Mouse (Mus musculus) embryo, embryonic 11.5 days (tissue): Measurements from ENCODE around the gene Kif16b.

ENCODE experiments used
- DNase-seq: peaks from one replicate; pipeline ENCODE4 v3.0.0-alpha.2; 2012; ENCODE audit warnings: low read depth, low spot score

Gene Kif16b

DNA sequence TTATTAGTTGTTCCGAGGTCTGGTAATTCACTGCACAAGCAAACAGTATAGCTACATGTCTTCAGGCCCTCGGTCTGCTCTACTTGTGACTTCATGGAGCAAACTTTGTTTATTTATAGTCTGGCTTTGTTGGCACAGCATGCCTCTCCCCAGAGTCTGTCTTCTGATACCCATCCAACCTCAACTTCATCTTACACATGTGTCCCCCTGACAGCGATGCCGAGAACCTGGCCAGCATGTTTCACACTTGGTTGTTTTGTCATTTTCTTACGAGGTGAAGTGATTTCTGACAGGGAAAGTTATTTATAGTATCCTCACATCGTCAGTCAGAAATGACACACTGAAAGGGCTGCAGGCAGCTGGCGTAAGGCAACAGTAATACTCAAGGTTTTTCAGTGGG, 249.7 kb downstream of the Kif16b start:
- DNase-seq, result no peak

DNA sequence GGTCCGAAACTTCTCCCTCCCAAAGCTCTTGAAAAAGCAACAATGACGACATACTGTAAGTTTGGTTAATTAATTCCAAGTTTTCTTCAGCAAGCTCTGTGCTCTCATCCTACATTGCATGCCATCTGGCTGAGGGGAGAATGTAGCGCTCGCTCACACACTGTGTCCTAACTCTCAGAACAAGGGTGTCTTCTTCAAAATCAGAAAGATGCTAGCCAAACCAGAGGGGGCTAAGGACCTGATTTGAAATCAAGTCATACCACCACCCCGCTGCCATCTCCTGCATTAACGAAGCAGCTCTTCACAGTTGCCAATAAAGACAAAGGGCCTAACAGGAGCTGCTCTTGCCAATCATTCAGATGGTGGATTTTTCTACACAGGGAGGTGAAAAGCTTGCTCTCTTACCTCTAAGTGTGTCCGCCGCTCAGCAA, 253.3 kb downstream of the Kif16b start:
- no peak for DNase-seq

DNA sequence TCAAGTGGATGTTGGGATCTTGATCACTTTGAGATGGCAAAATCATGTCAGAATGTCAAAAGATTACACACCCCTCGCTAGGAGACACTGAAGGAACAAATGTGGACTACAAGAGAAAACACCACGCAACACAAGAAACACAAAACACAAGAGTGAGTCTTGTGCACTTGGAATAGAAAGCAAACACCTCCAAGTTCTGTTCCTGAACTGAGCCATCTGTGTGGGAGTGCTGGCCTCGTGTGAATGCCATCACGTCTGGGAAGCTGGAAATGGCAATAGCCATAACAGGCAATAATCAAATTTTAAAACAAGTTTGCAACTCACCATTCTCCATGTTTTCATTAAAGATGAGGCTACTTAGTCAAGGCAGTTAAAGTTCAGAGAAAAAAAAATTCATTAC, 254.5 kb downstream of the Kif16b start:
- DNase-seq, result no peak

DNA sequence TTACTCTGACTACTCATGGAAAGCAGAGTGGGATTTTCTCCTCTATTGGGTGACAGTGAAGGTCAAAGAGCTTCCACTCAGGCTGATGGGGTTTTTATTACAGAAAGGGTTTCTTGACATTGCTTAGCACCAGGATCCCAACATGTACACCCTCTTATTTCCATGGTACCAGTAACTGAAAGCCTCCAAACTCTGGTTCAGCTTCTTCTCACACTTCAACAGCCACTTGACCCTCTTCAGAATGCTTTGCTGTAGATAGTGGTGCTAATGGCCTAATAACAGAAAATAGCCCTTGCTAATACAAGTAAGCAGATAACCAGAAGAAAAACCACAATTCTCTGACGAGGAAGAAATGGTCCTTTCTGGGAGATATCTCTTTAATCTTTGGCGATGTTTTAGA, 259.6 kb downstream of the Kif16b start:
- no peak for DNase-seq

DNA sequence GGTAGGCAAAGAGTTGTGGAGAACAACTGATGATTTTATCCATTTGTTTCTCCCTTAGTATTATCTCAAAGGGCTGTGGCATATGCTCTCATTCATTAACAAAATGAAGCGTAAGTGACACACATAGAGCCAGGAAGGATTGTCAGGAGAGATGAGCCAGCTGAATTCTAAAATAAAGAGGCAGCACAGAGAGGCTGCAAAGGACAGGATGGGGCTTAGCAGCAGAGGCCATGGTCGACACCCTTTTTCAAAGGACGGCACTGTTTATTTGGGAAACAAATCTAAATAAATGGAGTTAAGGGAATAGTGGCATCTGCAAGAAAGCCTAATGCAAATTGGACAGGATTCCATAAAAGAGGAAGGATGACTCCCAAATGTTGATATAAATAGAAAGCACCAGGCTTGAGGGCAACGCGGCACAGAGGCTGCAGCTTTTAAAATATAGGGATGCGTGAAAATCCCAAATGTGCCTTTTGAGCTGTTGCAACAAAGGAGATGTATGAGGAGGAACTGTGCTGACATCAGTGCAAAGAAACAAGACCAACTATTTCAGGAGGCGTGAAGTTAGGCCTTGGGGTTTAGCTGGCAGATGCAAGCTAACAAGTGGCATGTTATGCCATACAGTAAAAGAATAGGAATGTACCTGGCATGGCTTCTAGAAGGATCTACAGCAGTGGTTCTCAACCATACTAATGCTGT, 265.6 kb downstream of the Kif16b start:
- DNase-seq, result no peak

DNA sequence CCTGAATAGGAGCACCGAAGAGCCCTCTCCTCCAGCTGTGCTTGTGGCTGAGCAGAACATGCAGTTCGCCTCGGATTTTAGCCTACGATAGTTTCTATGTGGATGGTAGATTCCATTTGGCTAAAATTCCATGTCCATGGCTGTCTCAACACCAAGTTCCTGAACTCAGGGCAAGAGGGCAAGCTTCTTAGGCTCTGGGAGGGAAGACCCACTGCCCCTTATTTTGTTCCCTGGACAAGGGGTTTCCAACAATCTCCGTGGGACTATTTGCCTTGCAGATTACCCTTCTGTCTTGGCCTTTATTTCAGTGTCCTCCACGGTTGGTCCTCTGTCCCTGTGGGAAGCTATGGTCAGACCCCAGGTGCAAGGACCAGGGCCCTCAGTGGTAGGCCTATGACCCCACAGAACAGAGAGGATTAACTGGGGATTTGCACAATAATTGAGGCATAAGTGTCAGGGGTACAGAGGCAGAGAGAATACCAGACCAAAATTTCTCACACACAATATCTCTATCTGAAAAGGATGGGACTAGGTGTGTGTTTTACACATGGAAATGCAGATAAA, 267.3 kb downstream of the Kif16b start:
- no peak for DNase-seq

DNA sequence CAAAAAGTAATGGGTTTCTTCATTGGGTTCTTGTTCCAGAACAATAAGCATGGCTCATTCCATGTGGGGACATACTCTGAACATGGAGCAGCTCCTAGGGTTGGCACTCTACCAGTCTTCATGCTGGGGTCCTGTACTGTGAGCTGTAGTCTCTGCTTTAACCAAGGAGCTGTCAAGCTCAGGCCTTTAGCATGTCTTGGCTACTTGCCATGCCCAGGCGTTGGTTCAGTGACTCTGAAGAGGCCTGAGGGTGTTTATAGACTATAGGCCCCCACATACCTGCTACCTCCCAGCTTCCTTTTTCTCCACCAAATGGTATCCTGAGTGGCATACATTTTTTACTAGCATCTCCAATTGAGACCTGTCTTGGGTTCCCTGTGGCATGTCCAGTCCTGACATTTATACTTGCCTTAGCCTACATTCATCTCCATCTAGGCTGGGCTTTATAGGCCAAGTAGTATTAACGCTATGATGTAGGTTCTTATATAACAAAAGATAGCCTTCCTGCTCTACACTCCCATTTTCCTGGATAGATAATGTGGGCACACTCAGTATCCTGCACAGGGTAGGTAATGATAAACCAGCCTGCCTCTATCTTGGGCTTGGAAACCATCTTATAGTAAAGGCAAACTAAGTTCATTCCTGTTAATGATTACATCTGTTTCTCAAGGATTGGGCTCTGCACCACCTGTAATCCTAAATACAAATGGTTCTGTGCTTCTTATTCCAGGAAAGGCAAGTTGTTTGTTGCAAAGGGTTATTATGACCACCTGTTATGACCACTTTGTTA, 271.6 kb downstream of the Kif16b start:
- no peak for DNase-seq

DNA sequence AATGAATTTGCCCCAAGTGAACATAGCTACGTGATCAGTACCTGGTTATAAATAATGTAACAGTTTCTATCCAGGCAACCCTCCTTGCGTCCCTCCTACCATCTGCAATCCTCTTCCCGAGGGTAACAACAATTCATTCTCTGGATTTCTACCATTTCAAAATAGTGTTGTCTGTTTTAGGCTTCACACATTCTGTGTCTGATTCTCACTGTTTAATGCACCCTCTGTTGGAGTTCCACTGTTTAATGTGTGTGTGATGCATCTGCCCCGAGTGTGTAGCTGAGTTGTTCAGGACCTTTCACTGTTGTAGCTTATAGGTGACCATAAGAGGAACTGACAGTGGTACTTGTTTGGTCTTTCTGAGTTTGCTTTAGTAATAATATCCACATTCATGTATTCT, 275.6 kb downstream of the Kif16b start:
- DNase-seq, result no peak

DNA sequence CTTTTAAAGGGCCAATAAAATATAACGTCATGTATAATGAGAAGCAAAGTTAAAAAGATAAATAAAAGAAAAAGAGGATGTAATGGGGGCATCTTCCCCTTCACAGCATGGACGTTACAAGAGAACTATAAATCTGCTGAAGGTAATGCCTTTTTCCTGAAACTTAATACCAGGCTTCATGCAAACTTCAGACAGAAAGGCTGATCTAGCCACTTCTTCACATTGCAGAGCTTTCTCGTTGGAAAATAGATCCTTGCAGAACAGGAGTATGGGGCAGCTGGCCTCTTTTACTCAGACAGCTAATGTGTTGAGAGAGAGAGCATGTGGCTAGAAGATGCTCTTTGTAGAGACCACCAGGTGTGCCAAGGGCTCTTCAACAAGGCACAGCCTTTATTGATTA, 276.2 kb downstream of the Kif16b start:
- DNase-seq, result no peak

DNA sequence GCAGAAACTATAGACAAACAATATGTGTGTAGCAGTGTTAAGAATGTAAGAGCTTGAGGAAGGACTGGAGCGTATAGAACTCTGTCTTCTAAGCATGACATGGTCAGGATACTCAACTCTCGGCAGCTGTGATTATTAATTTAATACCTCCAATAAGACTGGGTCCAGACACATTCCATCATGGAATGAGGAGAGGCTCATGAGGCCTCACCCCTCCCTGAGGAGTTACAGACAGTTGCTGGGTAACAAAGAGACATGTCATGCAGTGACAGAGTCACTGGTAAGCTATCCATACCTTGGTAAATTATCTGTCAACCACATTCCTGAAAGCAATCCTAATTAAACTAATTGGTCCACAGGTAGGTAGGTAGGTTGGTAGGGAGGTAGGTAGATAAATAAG, 277.1 kb downstream of the Kif16b start:
- DNase-seq, result no peak

DNA sequence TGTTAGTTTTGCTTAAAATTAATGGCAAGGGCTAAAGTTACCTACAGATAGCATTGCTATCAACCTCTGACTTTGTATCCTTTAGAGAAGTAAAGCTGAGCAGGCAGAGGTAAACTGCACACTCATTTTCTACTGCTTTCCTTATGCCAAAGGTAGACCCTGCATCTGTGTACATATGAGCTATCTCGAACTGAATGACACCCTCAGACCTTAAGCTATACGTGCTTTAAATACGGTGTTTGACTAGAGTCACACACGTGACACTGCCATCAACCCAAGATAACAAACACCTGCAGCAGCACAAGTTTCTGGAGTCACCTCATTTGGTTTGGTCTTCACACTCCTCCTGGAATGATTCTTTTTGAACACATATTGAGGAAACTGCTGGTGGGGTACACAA, 280.2 kb downstream of the Kif16b start:
- DNase-seq, result no peak

DNA sequence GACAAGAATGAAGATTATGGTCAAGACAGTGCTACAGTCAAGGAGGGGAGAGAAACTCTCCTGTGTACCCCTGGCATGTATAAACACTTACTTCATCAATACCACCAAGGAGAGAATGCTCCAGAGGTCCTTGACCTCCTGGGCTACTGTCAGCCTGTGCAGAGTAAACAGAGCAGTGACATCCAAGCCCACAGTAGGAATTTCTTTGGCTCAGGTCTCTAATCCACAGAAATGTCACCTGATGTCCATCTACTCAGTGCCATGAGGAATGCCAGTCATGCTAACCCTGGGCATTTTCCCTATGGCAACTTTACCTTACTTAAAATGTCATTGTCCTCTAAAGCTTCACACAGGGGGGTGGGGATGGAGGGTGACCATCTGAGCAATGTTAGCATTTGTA, 281.4 kb downstream of the Kif16b start:
- DNase-seq, result no peak

DNA sequence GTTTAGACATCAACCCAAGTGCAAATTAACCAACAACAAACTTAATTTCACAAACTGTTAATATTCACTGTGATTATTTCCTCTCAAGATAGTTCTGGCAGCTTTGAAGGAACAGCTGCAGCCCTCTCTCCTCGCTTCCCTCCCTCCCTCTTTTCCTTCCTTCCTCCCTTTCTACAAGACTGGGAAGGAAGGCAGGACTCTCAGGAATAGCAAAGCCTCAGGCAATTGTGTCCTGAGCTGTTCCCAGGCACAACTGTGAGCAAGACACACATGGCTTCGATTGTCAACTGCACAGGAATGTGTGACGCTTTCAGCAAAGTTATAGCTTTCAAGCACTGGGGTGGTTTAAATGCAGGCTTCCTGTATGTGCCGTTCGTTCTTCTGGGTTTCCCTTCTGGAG, 286.8 kb downstream of the Kif16b start:
- no peak for DNase-seq

DNA sequence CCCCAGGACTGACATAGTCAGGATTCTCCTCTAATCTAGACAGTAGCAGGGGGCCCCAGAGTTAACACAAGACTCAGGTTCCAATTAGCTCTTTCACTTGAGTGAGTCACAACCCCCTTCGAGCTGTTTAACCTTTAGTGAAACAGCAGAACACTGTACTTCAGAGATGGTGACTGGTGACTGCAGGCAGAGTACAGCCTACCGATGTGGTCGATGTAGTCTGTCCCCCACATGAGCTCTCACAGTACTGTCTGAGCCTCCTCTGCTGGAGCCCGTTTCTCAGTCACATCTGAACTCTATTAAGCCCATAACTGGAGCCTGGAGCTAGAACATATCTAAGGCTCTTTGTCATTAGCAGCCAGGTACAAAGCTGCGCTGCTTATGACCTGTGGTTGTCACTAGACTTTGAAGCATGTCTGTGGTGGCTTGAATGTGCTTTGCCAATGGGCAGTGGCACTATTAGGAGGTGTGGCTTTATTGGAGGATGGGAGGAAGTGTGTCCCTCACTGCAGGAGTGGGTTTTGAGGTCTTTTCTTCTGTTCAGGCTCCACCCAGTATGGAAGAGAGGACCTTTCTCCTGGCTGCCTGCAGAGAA, 288.9 kb downstream of the Kif16b start:
- DNase-seq, result no peak

DNA sequence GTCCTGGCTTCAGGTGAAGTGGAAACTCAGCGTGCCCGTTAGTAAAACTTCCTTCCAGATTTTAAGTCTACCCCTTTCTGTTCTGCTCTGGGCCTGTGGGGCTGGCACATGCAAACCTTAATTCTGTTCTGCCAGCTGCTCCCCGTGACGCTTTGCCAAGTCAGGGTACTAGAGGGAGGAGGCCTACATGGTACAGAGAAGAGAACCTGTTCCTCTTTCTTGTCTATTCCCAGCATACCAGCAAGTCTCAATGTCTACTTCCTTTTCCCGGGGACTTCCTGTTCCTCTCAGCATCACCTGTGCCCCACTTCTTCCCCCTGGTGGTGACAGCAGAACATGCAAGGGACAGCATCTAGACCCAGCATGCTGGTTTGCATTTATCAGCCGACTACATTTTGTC, 290.2 kb downstream of the Kif16b start:
- DNase-seq, result no peak

DNA sequence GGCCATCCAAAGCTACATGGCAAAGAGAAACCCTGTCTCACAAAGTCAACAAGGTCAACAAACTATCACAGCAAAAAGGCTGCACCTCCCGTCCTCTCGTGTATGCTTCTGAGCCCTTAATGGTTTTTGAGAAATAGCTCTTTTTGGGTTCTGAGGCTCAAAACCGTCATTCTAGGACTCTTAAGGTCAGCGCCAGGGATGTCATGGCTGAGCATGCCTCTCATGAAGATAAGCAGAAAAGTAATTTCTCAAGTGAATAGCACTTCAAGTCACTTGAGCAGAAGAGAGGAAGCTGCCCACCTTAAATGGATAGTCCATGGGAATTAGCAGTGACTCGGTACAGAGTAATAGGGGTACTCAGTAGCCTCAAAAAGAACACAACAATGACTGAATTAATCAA, 291.1 kb downstream of the Kif16b start:
- no peak for DNase-seq

DNA sequence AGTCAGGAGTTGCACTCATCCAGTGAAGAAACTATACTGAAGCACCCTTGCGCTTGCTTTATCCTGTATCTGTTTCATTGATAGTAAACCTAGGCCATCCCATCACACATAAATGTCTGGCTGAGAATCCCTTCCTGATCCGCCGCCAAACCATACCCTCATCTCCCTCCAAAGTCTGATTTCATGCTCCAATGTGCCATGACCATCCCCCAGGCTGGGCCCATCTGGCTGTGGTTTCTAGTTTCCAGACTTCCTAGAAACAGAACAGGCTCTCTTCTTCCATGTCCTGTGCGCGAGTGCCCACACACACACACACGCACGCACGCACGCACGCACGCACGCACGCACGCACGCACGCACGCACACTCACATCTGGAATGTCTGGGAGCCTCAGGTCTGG, 292.6 kb downstream of the Kif16b start:
- no peak for DNase-seq

DNA sequence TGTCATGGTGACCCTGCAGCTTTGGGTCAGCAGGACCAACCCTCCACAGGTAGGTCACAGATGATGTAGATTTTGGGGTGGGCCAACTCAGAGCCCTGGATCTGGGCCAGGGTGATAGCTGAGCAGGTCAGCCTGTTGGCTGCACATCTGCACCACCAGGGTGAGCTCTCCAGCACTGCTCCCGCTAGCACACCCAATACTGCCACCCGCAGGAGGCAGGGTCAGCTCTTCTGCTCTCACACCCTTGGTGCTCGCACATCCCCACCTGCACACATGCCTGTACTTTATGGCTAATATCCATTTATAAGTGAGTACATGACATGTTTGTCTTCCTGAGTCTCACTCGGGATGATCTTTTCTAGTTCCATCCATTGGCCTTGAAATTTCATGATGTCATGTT, 296.6 kb downstream of the Kif16b start:
- DNase-seq, result no peak

DNA sequence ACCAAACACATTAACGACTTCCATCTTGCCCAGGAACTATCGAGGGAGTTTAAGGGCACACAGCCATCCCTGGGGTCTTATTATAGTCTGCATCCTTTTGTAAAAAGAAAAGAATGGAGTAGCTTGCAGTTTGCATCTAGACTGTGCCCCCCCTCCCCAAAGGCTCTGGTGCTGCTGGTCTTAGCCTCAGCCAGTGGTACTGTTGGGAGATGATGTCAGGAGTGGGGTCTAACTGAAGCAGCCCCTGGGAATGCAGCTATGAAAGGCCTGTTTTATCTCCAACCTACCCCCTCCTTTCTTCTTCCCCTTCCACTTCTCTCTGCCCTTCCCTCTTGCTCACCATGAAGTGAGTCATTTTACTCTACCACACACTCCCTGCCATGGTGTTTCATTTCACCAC, 298.1 kb downstream of the Kif16b start:
- no peak for DNase-seq

DNA sequence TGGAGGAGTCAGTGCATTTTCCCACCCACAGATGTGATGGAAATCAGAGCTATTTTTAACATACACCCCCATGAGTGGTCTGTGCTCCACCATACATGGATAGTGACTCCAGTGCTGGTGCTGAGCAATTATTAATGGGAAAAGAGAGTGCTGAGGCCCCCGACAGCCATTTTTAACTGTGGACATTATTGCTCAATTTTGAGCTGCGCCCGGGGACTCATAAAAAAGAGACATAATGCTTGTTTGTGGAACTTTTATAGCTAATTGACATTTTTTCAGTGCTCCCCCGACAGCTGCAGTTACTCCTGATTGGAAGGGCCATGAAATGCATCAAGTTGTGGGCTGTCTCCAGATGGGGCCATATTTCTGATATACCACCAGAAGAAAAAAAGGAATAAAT, 302.1 kb downstream of the Kif16b start:
- DNase-seq, result no peak

DNA sequence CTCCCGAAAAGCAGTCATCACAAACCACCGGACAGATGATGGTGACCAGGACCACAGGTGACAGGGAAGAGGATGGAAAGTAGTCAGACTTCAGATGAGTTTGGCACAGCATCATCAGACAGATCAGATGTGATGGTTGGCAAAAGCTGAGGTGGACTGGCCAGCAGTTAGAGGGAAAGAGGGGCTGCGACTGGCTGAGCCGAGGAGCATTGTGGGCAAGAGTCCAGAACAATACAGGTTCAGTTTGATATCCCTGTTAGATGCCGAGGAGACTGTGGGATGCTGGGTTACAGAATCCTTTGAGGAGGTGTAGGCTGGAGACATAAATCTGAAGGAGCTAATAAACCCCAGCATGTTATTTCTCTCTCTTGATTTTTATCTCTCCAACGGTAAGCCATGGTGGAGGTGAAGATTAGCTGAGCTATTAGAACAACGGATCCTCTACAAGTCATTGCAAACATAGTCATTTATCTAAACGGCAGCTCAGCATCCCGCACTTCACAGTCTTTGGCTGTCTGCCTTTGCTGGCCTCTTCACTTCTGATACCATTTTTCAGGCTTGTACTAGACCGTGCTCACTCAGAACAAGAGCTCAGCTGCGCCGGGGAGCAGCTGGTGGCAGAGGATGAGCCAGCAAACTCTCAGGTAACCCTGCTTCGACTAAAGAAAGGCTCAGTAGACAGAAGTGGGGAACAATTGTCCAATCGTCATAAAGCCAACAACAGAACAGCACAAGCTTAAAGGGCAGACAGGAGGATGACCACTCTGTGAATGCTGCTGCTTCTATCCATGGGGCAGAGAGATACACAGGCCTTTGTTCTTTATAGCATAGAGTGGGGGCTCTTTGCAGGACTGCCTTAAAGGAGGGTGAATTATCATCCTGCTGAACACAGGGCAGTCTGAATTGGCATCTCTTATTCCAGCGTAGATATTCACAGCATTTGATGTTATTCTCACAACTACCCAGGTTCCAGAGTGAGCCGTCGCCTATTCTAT, 304.9 kb downstream of the Kif16b start:
- no peak for DNase-seq
